Comparison of ENCODE assay signal across 9 mouse cellular contexts in genomic region chr11:69036486-69037230, GRCm38 (mm10). TPM values are rescaled to one million over a fixed set of nuclear protein-coding genes. Genes with fewer than 3 reads are reported as not detected.
A peak's percentile ranks its signal among the peaks of the same experiment; 100 is the strongest.
DNase-seq lines count a peak whose midpoint lies in the region; ATAC-seq lines count a peak whose summit lies in the region.
"Had no signal": no experiment of that assay in that cellular context is flagged by ENCODE, and none has a peak within 500 bp of the region (broad histone marks: within the 10 kb centered on the region; RNA-seq: fewer than 3 reads in every experiment).

No protein-coding gene starts in this region.

- H3K27me3 ChIP-seq in embryonic facial prominence, embryonic 10.5 days (replicated peaks; ENCODE audit: low read depth, poor library complexity, severe bottlenecking), result no peaks in the 10 kb centered on the region
- H3K27me3 ChIP-seq in kidney, embryonic 15.5 days, result no peaks in the 10 kb centered on the region
- no peaks in the 10 kb centered on the region for H3K27me3 ChIP-seq in stomach, embryonic 14.5 days (ENCODE audit: control insufficient read depth, insufficient read depth, low read length)
- H3K27me3 ChIP-seq: Patski had no signal

- H3K36me3 ChIP-seq in embryonic facial prominence, embryonic 10.5 days (replicated peaks), result peaks cover 49% of the 10 kb centered on the region
- peaks cover 44% of the 10 kb centered on the region for H3K36me3 ChIP-seq in kidney, embryonic 15.5 days
- peaks cover 34% of the 10 kb centered on the region for H3K36me3 ChIP-seq in stomach, embryonic 14.5 days (ENCODE audit: control insufficient read depth, insufficient read depth, low read length)

- no peaks in the 10 kb centered on the region for H3K9me3 ChIP-seq in embryonic facial prominence, embryonic 10.5 days
- H3K9me3 ChIP-seq in kidney, embryonic 15.5 days (replicated peaks), result no peaks in the 10 kb centered on the region
- no peaks in the 10 kb centered on the region for H3K9me3 ChIP-seq in stomach, embryonic 14.5 days (ENCODE audit: control insufficient read depth, low read depth, low read length)

- H3K4me1 ChIP-seq in embryonic facial prominence, embryonic 10.5 days, result peaks cover 33% of the 10 kb centered on the region
- H3K4me1 ChIP-seq in kidney, embryonic 15.5 days, result peaks cover 32% of the 10 kb centered on the region
- H3K4me1 ChIP-seq in stomach, embryonic 14.5 days (ENCODE audit: control insufficient read depth, insufficient read depth, low read length), result peaks cover 29% of the 10 kb centered on the region

- DNase-seq in frontal cortex, adult 2 months (ENCODE audit: extremely low spot score in 1 of 2, low spot score in 1 of 2), result peak; percentile 78 to 98
- DNase-seq in embryonic facial prominence, embryonic 10.5 days (ENCODE audit: low spot score), result peak; percentile 89
- DNase-seq in heart, adult 9 months (ENCODE audit: low spot score in 2 of 2), result peak; percentile 75 to 92
- peak; percentile 90 for DNase-seq in liver
- DNase-seq in natural killer cell, adult 2 months (ENCODE audit: low spot score in 2 of 2), result peak; percentile 85 to 87

- H3K4me3 ChIP-seq in embryonic facial prominence, embryonic 10.5 days, result peak overlapping the region; percentile 77
- H3K4me3 ChIP-seq in kidney, embryonic 15.5 days (replicated peaks), result peak overlapping the region; percentile 82
- peak overlapping the region; percentile 86 for H3K4me3 ChIP-seq in stomach, embryonic 14.5 days (ENCODE audit: low read depth, low read length)

- WGBS in embryonic facial prominence, embryonic 10.5 days, result 10% methylated on average over 20 of the region's 20 CpGs
- WGBS in kidney, embryonic 15.5 days, result 10% methylated on average over 20 of the region's 20 CpGs
- WGBS in stomach, embryonic 14.5 days, result 7% methylated on average over 20 of the region's 20 CpGs

- peak overlapping the region; percentile 86 for H3K27ac ChIP-seq in embryonic facial prominence, embryonic 10.5 days (replicated peaks)
- peak overlapping the region; percentile 90 for H3K27ac ChIP-seq in kidney, embryonic 15.5 days
- peak overlapping the region; percentile 85 for H3K27ac ChIP-seq in stomach, embryonic 14.5 days (ENCODE audit: low read length)

- peak overlapping the region; percentile 65 for H3K4me2 ChIP-seq in kidney, embryonic 15.5 days
- H3K4me2 ChIP-seq in stomach, embryonic 14.5 days (replicated peaks; ENCODE audit: low read depth, low read length), result peak overlapping the region; percentile 45

- H3K9ac ChIP-seq in kidney, embryonic 15.5 days, result peak overlapping the region; percentile 74
- H3K9ac ChIP-seq in stomach, embryonic 14.5 days (replicated peaks; ENCODE audit: low read depth, low read length), result peak overlapping the region; percentile 58

- no peak for ATAC-seq in frontal cortex, adult (ENCODE audit: low TSS enrichment)
- ATAC-seq in kidney, embryonic 15.5 days (replicated peaks; ENCODE audit: low FRiP score), result no peak
- no peak for ATAC-seq in stomach, embryonic 14.5 days (ENCODE audit: insufficient number of reproducible peaks, insufficient read depth, low FRiP score, low read depth)

RNA-seq across cellular contexts. Expression of gene Aurkb, which starts 8.8 kb away (rescaled TPM):
- 0.96 and 1.1 TPM in 2 replicates for polyA plus RNA-seq in frontal cortex, adult 2 months (2012; rRNA removed)
- polyA plus RNA-seq in embryonic facial prominence, embryonic 10.5 days (2016; fragmentation: Nextera tagmentation; extraction: Ambion mirVana), result 215 and 218 TPM in 2 replicates
- polyA plus RNA-seq in kidney, embryonic 15.5 days (2015; fragmentation: Nextera tagmentation; extraction: Ambion mirVana), result 164 and 175 TPM in 2 replicates
- polyA plus RNA-seq in stomach, embryonic 14.5 days (2014; fragmentation: Nextera tagmentation; extraction: Ambion mirVana), result 147 and 153 TPM in 2 replicates

RNA-seq across cellular contexts. Expression of gene Ctc1, which starts 20.9 kb away (rescaled TPM):
- 48.7 and 49.2 TPM in 2 replicates for polyA plus RNA-seq in frontal cortex, adult 2 months (2012; rRNA removed)
- polyA plus RNA-seq in embryonic facial prominence, embryonic 10.5 days (2016; fragmentation: Nextera tagmentation; extraction: Ambion mirVana), result 100 and 103 TPM in 2 replicates
- polyA plus RNA-seq in kidney, embryonic 15.5 days (2015; fragmentation: Nextera tagmentation; extraction: Ambion mirVana), result 50.6 and 72.7 TPM in 2 replicates
- 45.0 and 47.3 TPM in 2 replicates for polyA plus RNA-seq in stomach, embryonic 14.5 days (2014; fragmentation: Nextera tagmentation; extraction: Ambion mirVana)

RNA-seq across cellular contexts. Expression of gene Borcs6, which starts 22.9 kb away (rescaled TPM):
- 28.6 and 32.0 TPM in 2 replicates for polyA plus RNA-seq in frontal cortex, adult 2 months (2012; rRNA removed)
- polyA plus RNA-seq in embryonic facial prominence, embryonic 10.5 days (2016; fragmentation: Nextera tagmentation; extraction: Ambion mirVana), result 5.3 and 5.9 TPM in 2 replicates
- polyA plus RNA-seq in kidney, embryonic 15.5 days (2015; fragmentation: Nextera tagmentation; extraction: Ambion mirVana), result 7.4 and 8.7 TPM in 2 replicates
- polyA plus RNA-seq in stomach, embryonic 14.5 days (2014; fragmentation: Nextera tagmentation; extraction: Ambion mirVana), result 9.2 and 11.0 TPM in 2 replicates

RNA-seq across cellular contexts. Expression of gene Pfas, which starts 28.4 kb away (rescaled TPM):
- 19.0 and 19.8 TPM in 2 replicates for polyA plus RNA-seq in frontal cortex, adult 2 months (2012; rRNA removed)
- 70.1 and 71.9 TPM in 2 replicates for polyA plus RNA-seq in embryonic facial prominence, embryonic 10.5 days (2016; fragmentation: Nextera tagmentation; extraction: Ambion mirVana)
- polyA plus RNA-seq in kidney, embryonic 15.5 days (2015; fragmentation: Nextera tagmentation; extraction: Ambion mirVana), result 43.9 and 45.9 TPM in 2 replicates
- polyA plus RNA-seq in stomach, embryonic 14.5 days (2014; fragmentation: Nextera tagmentation; extraction: Ambion mirVana), result 31.8 and 36.6 TPM in 2 replicates

RNA-seq across cellular contexts. Expression of gene Tmem107, which starts 33.9 kb away (rescaled TPM):
- polyA plus RNA-seq in frontal cortex, adult 2 months (2012; rRNA removed), result 22.0 and 23.5 TPM in 2 replicates
- polyA plus RNA-seq in embryonic facial prominence, embryonic 10.5 days (2016; fragmentation: Nextera tagmentation; extraction: Ambion mirVana), result 41.0 and 44.5 TPM in 2 replicates
- polyA plus RNA-seq in kidney, embryonic 15.5 days (2015; fragmentation: Nextera tagmentation; extraction: Ambion mirVana), result 60.8 and 64.3 TPM in 2 replicates
- 59.4 and 59.8 TPM in 2 replicates for polyA plus RNA-seq in stomach, embryonic 14.5 days (2014; fragmentation: Nextera tagmentation; extraction: Ambion mirVana)

Comparison
In these comparisons a context has a peak if more than half of its experiments do, and no peak if none do; other contexts are left out.
1. RNA of gene Aurkb, which starts 8.8 kb away (polyA plus RNA-seq): 215 to 218 TPM in embryonic facial prominence, embryonic 10.5 days, 164 to 175 TPM in kidney, embryonic 15.5 days and 147 to 153 TPM in stomach, embryonic 14.5 days; 0.96 to 1.1 TPM in frontal cortex, adult 2 months; every median in the first group is over 10 times any median in the second.
2. Peak in every context shown above with its lines, with median percentiles within 50 percentile points of each other: DNase-seq, H3K27ac ChIP-seq and H3K4me3 ChIP-seq.